Mouse (Mus musculus) cerebellum, adult 9-11 months (tissue): ENCODE results near the gene Klk12.

Experiments
- DNase-seq: peaks from one replicate; pipeline ENCODE4 v3.0.0; 2022

Klk12 gene

DNA sequence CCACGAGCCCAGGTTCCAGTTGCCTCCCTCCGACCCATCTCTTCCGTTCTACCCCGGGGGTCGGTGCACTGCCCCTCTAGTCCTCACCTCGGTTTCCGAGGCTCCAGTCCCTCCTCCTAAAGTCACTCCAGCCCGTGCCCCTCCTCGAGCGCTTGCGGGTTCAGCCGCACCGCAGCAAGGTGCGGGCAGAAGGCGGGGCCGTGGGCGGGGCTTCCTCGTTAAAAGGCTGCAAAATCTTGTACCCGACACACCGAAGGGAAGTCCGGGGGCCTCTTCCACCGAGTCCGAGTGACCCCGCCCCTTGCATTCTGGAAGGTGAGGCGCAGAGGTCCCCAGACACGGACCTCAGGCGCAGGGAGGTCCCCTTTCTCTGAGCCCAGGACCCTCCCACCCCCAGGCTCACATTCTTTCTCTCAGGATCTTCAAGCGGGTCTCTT lies 28.7 kb downstream of the Klk12 start, which contains the start of gene Klk8:
Klk8 (plus strand) TSS at position 245 of the 437 bp plus-strand sequence.
- DNase-seq, result no peak

DNA sequence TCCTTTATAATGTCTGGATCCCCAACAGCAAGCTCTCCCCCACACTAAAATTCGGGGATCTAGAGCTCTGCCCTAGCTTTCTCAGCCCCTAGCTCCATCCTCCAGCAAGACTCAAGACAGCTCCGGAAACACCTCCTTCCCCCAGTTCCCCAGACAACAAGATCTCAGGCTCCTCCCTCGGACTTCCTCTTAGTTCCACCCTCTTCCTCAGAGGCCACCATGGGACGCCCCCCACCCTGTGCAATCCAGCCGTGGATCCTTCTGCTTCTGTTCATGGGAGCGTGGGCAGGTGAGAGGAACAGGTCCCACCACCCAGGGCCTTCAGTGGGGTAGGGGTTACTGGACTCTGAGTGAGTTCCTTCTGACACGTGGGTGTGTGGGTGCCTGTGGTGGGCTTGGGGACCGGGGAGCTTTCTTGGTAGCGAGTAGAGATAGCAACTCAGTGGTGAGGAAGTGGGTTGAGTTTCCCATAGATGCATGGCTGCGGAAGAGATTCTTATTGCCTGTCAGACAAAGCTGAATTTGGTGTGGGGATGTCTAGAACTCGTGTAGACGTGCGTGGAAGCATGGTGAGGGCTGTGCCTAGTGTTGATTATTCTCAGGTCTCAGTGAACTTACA lies 29.3 kb downstream of the Klk12 start:
- DNase-seq, result no peak

DNA sequence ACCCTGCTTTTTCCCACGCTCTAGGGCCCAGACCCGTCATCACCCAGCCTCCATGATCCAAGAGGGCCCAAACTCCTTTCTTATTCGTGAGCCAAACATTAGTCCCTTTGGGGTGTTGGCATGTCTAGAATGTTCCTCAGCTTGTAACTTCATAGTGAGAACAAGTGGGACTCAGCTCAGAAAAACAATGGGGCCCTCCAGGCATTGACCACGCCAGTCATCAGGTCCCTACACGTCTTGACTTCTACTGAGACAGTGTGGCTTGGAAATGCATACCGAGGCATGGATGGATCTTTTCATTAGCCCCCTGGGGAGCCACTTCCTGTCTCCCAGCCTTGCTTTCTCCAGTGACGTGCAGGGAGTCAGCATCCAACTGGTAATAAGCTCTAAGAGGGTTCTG lies 31.2 kb downstream of the Klk12 start:
- DNase-seq, result no peak

DNA sequence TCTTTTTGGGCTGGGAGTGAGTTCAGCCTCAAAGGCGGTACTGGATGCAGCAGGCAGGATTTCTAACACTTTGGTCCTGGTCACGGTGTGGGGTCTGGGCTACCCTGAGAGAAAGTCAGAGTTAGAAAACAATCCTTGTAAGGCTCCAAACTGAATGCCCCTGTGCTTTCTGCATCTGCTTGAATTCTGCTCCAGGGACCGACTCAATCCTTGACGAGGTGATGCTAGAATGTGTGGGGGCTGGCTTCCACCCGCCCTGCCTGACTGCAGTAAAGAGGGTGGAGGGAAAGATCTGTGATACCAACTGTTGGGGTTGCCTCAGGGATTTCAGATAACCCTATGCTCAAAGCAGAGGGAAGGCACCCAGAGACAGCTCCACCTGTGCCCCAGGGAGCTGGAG lies 42.3 kb downstream of the Klk12 start, which contains the start of gene Klk7:
Klk7 (plus strand) TSS at position 301 of the 400 bp plus-strand sequence.
- DNase-seq, result no peak

DNA sequence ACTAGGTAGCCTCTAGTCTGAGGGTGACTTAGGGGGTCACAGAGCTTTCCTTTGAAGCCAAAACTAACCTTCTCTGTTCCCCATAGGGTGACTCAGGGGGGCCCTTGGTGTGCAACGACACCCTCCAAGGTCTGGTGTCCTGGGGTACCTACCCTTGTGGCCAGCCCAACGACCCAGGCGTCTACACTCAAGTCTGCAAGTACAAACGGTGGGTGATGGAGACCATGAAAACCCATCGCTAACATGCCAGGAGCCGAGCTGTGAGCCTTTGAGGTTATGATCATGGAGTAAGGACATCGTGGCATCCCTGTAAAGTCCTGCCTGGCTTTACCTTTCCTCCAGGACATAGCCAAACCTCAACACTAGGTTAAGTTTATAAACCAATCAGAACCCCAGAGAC lies 46.5 kb downstream of the Klk12 start:
- no peak for DNase-seq

DNA sequence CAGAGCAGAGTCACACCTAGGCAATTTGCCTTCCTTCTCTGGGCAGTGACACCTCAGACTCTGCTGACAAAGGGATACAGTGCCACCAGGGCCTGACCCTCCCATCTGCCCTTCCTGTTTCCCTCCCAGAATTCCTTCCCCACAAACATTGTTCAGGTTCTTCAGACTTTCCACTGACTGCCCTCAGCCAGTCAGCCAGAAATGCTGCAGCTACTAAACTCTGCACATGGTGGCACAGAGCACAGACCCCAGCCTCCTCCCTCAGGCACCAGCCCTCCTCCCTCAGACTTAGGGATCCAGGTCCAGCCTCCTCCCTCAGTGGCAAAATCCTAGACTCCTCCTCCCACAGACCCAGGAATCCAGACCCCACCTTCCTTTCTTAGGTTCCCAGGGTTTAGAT lies 48.0 kb downstream of the Klk12 start:
- DNase-seq, result no peak

DNA sequence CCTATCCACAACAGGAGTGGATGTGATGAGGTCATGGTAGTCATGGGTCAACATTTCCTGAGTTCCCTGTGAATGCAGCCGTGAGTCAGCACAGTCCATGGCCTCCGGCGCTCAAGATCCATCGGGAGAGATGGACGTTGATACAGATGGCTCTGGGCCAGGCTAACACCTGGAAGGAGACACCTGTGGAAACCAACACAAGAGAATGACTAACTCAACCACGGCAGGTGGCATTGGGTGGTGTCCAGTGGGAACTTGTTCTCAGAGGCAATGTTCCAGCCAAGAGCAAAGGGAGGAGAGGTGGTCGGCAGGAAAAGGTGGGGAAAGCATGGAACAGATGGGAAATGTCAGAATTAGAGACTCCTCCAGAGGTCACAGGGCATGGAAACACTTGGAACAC lies 52.9 kb downstream of the Klk12 start:
- no peak for DNase-seq
